Mouse (Mus musculus): Measurements from ENCODE around the gene Fam189a2.

The Fam189a2 gene

DNA sequence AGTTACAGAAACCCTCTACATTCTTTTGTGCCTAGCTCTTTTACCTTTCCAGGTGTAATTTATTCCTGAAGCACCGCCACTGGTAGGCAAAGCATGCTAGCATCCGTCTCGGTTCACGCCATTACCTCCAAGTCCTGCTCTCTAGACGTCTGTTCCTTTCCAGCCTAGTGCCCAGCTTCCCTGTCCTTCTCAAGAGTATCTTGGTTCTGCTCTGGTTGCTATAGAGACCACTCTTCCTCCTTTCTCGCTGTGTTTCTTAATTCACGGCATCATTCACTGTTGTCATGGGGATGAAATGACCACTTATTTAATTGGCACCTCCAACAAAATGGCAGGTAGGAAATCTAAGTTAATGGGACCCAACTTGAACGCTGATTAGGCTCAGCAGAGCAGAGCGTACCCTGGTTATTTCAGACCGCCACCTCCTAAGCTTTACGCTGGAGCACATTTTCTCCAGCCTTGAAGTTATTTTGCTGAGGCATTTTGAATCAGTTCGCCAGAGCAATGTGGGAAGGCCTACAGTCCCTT is 89.3 kb downstream of the Fam189a2 start:
- DNase-seq (ENCODE audit: low spot score), result no peak

DNA sequence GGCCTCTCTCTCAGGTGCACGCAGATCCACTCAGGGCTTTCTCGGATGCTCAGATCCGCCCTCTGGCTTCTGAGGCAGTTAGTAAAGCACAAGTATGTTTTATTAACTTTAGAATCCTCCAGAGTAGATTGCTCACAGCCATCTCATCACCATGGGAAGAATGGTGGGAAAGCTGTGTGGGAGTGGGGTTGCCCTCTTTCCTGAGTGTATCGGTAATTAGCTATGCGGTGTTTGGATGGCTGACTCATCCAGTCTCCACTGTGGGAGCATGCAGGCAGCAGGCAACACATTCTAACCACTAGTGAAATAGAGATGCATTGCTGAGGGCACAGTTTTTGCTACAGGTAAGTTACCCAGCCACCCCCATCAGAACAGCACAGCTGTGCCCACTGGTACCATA is 100.0 kb downstream of the Fam189a2 start:
- DNase-seq (ENCODE audit: low spot score), result no peak

DNA sequence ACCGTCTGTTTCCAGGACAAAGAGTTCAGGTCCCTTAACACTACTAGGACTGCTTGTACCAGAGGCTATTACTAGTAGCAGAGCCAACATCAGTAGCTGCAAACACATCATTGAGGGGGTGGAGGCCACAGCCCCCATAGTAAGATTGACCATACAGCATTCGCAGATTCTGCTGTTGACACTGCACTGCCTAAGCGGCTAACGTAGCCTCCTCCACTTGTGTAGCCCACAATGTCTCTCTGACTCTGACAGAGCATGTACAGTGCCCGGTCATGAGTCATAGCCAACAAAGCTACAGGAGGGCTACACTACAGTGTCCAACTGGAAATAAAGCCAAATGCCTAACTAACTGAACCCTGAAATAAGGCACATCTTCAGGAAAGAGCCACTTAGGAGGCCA is 105.3 kb downstream of the Fam189a2 start:
- DNase-seq (ENCODE audit: low spot score), result no peak

DNA sequence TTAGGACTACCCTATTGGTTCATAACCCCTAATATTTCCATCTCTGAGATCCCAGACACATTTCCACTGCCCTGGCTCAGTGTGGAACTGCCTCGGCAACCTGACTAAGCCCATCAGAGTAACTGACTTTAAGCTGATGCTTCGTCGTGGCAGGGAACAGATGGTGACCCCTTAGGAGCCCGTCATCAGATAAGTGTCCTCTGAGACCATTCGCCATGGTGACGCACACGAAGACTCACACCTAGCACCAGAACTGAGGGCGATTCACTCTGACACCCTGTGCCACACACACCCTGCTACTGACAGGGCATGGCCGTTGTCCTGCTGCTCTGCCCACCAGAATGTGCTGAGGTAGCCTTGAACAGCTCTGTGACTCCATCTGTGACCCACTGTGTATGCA is 106.0 kb downstream of the Fam189a2 start:
- DNase-seq (ENCODE audit: low spot score), result no peak

DNA sequence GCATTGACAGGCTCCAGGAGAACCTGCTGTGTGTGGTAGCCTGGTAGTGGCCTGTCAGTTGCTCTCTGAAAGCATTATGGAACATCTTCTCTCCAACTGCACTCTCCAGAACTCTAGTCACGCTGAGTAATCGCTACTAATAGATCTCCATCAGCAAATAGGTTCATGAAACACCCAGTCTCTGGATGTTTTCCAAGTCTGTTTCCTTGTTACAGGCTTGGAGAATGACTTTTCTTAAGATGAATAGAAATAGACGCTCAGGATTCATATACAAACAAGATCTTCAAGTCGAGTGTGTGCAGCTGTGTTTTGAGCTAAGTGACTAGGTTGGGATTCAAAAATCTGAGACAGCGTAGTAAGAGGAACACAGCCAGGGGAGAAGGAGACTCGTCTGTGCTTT is 106.8 kb downstream of the Fam189a2 start:
- no peak for DNase-seq (ENCODE audit: low spot score)
